Mouse (Mus musculus) spleen, adult 18-20 months (tissue): ENCODE data around the gene Slc27a2.
A peak's percentile ranks its signal among the peaks of the same experiment; 100 is the strongest.

Experiments used
- DNase-seq, 2 experiments: peaks; one replicate each; pipeline ENCODE4 v3.0.0; 2022; ENCODE audit warnings: mixed read lengths in 2 of 2

The Slc27a2 gene

GRCm38 (mm10) chr2:126555533-126555932, 3.3 kb downstream of the Slc27a2 start:
- DNase-seq: no peak

- no peak for DNase-seq
These were observed 7.9 kb downstream of the Slc27a2 start for GRCm38 (mm10) chr2:126560094-126560493.

GRCm38 (mm10) chr2:126563411-126564105, 11.4 kb downstream of the Slc27a2 start:
- no peak for DNase-seq

GRCm38 (mm10) chr2:126572163-126572562, 20.0 kb downstream of the Slc27a2 start:
- no peak for DNase-seq

GRCm38 (mm10) chr2:126572747-126573146, 20.5 kb downstream of the Slc27a2 start:
- DNase-seq: no peak

GRCm38 (mm10) chr2:126575391-126576176, 23.4 kb downstream of the Slc27a2 start:
- no peak for DNase-seq

- no peak for DNase-seq
These were observed 25.2 kb downstream of the Slc27a2 start for GRCm38 (mm10) chr2:126577362-126577761.

GRCm38 (mm10) chr2:126579282-126579681, 27.1 kb downstream of the Slc27a2 start:
- no peak for DNase-seq

GRCm38 (mm10) chr2:126583960-126584359, 31.8 kb downstream of the Slc27a2 start:
- no peak for DNase-seq

GRCm38 (mm10) chr2:126584621-126585369, 32.6 kb downstream of the Slc27a2 start:
- no peak for DNase-seq

- no peak for DNase-seq
These were observed 35.3 kb downstream of the Slc27a2 start for GRCm38 (mm10) chr2:126587468-126587867.

GRCm38 (mm10) chr2:126591304-126591703, 39.1 kb downstream of the Slc27a2 start:
- DNase-seq: no peak

- peak; percentile 45 to 77 for DNase-seq
These were observed 41.8 kb downstream of the Slc27a2 start for GRCm38 (mm10) chr2:126593831-126594610.

GRCm38 (mm10) chr2:126596347-126597072, 44.3 kb downstream of the Slc27a2 start:
- no peak for DNase-seq

- no peak for DNase-seq
These were observed 45.4 kb downstream of the Slc27a2 start for GRCm38 (mm10) chr2:126597279-126598241.

GRCm38 (mm10) chr2:126598359-126598758, 46.2 kb downstream of the Slc27a2 start:
- DNase-seq: no peak

GRCm38 (mm10) chr2:126599005-126599404, 46.8 kb downstream of the Slc27a2 start:
- DNase-seq: no peak

GRCm38 (mm10) chr2:126600533-126600932, 48.3 kb downstream of the Slc27a2 start:
- no peak for DNase-seq

GRCm38 (mm10) chr2:126601918-126602600, 49.9 kb downstream of the Slc27a2 start:
- peak in 1 of 2 experiments; percentile 24 for DNase-seq
